Mouse (Mus musculus) G1E (cell line): Measurements from ENCODE around the gene Unc93b1.

ENCODE experiments used
- CTCF ChIP-seq: IDR thresholded peaks from 2 replicates; pipeline ENCODE4 v1.5.1; 2012; ENCODE audit warnings: low read depth, low read length, inconsistent platforms, mixed read lengths
- GATA2 ChIP-seq: IDR thresholded peaks from 2 replicates; pipeline ENCODE4 v1.6.1; 2012; ENCODE audit warnings: low read depth, low read length, inconsistent platforms, borderline replicate concordance
- POLR2AphosphoS5 ChIP-seq: IDR thresholded peaks from 2 replicates; pipeline ENCODE4 v1.6.1; 2012; ENCODE audit warnings: low read depth, low read length, inconsistent platforms; ENCODE audit not compliant: insufficient replicate concordance

GRCm38 (mm10) chr19:3947813-3948212 is 12.8 kb downstream of the Unc93b1 start:
- TF ChIP-seq CTCF, result no peak
- TF ChIP-seq GATA2, result no peak
- TF ChIP-seq POLR2AphosphoS5, result no peak
